Mouse (Mus musculus): ENCODE data around the gene Otud7b. TPM values are rescaled to one million over a fixed set of nuclear protein-coding genes. Genes with fewer than 3 reads are reported as not detected.
"Not testable (repeated sequence)": the region's sequence is repeated elsewhere in the genome, so short reads cannot be mapped to it uniquely, and the experiment has no call there.

Otud7b gene
- polyA plus RNA-seq, 1 experiment from 2014 or later = 20.2 TPM

DNA sequence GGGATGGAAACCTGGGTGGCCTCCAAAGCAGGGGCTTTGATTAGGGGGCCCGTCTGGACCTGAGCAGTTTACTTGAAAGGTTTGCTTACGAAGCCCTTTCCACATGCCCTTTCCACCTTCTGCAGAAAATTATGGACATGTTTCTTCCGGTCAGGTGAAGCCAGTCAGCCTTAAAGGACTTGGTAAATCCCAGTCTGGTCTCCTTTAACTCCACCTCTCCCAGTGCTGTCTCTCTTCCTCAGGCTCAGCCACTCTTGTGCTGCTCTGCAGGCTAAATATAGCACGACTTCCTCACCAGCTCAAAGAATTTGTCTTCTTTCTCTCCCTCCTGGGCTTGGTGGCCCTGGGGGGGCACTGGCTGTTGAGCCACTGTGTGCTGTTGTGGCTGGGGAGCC, 78.1 kb downstream of the Otud7b start:
- no peak for ATAC-seq (ENCODE audit: insufficient number of reproducible peaks, insufficient read depth, low FRiP score, low TSS enrichment)
- H3K4me1 ChIP-seq = peaks cover 24% of the 10 kb centered on the region
- peak overlapping the region; percentile 83 for H3K4me2 ChIP-seq (replicated peaks)
- H3K36me3 ChIP-seq = peaks cover 16% of the 10 kb centered on the region
- H3K9ac ChIP-seq = peak overlapping the region; percentile 12; the same call in 1 of the 2 replicates
- 24% methylated on average over 4 of the region's 4 CpGs for whole genome bisulfite sequencing
- no peaks in the 10 kb centered on the region for H3K27me3 ChIP-seq
- H3K9me3 ChIP-seq = no peaks in the 10 kb centered on the region
- peak overlapping the region; percentile 52; the same call in 1 of the 2 replicates for H3K4me3 ChIP-seq
- no peak overlapping the region for H3K27ac ChIP-seq

DNA sequence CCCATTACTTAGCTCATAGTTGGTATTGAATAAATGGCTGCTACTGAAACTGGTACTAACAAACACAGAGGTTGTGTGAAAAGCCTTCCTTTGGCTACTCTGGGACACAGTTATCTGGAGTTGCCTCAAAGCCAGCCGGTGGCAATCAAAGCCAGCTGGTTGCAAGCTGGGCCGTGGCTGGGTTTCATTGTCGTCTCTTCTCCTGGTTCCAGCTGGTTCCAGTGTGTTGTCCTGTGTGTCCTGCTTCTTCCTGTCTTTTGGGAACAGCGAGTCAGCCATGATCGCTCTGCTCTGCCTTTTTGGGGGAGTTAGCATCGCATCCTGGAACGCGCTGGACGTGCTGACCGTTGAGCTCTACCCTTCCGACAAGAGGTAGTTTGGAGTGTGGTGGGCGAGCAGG, 88.7 kb downstream of the Otud7b start:
- Histone ChIP-seq H3K4me3 (no peak overlapping the region), H3K4me2 (replicated peaks) (no peak overlapping the region), H3K9me3 (no peaks in the 10 kb centered on the region), H3K9ac (no peak overlapping the region), H3K27me3 (no peaks in the 10 kb centered on the region), H3K36me3 (no peaks in the 10 kb centered on the region), H3K27ac (no peak overlapping the region), H3K4me1 (peaks cover 11% of the 10 kb centered on the region; the same call in 1 of the 2 replicates)
- 51% methylated on average over 12 of the region's 12 CpGs for WGBS
- ATAC-seq (ENCODE audit: insufficient number of reproducible peaks, insufficient read depth, low FRiP score, low TSS enrichment) = no peak

DNA sequence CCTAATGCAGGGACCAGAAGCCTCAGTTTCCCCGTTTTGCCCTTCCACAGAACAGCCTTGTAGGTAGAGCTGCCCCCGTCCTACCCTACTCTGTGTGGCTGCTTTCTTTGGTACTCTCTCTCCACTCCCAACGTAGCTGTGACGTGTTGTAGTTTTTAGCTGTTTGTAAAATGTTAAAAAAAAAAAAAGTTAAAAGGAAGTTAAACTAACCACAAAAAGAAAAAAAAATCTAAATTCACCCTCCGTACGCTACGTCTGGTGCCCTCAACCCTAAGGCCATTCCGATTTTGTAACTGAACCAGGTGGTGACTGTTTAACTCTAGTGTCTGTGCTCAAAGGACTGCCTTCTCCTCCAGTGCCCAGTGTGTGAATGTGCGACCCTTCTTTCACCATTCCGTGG, 90.6 kb downstream of the Otud7b start:
- no peak overlapping the region for H3K4me2 ChIP-seq (replicated peaks)
- no peak overlapping the region for H3K4me3 ChIP-seq
- no peak for ATAC-seq (ENCODE audit: insufficient number of reproducible peaks, insufficient read depth, low FRiP score, low TSS enrichment)
- H3K27ac ChIP-seq = no peak overlapping the region
- H3K36me3 ChIP-seq = no peaks in the 10 kb centered on the region
- WGBS = 76% methylated on average over 10 of the region's 10 CpGs
- no peak overlapping the region for H3K9ac ChIP-seq
- H3K4me1 ChIP-seq = peaks cover 14% of the 10 kb centered on the region; the same call in 1 of the 2 replicates
- H3K27me3 ChIP-seq = no peaks in the 10 kb centered on the region
- H3K9me3 ChIP-seq = no peaks in the 10 kb centered on the region

DNA sequence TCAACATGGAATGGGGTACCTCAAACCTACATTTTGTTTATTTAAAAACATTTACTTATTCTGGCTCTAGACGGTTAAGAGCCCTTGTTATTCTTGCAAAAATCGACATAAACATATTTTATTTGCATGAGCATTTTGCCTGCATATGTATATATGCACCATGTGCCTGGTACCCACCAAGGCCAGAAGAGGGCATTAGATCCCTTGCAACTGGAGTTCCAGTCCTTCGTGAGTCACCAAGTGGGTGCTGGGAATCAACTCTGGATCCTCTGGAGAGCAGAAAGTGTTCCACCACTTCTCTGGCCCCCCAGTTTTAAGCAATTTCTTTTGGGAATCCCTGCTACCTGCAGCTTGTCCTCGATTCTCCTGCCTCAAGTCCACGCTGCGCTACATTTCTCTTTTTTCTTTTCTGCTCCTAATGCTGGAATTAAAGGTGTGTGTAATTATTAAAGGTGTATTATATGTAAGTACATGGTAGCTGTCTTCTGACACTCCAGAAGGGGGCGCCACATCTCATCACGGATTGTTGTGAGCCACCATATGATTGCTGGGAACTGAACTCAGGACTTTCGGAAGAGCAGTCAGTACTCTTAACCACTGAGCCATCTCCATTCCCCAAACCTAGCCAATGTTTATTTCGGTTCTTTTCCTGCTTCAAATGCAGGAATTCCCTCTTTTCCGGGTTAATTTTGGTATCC, 91.4 kb downstream of the Otud7b start:
- Histone ChIP-seq H3K4me2 (replicated peaks) (no peak overlapping the region), H3K9me3 (no peaks in the 10 kb centered on the region), H3K4me3 (no peak overlapping the region), H3K27ac (no peak overlapping the region), H3K27me3 (no peaks in the 10 kb centered on the region), H3K4me1 (peaks cover 14% of the 10 kb centered on the region; the same call in 1 of the 2 replicates), H3K9ac (no peak overlapping the region), H3K36me3 (no peaks in the 10 kb centered on the region)
- no peak for ATAC-seq (ENCODE audit: insufficient number of reproducible peaks, insufficient read depth, low FRiP score, low TSS enrichment)
- 91% methylated on average over 11 of the region's 11 CpGs for WGBS

DNA sequence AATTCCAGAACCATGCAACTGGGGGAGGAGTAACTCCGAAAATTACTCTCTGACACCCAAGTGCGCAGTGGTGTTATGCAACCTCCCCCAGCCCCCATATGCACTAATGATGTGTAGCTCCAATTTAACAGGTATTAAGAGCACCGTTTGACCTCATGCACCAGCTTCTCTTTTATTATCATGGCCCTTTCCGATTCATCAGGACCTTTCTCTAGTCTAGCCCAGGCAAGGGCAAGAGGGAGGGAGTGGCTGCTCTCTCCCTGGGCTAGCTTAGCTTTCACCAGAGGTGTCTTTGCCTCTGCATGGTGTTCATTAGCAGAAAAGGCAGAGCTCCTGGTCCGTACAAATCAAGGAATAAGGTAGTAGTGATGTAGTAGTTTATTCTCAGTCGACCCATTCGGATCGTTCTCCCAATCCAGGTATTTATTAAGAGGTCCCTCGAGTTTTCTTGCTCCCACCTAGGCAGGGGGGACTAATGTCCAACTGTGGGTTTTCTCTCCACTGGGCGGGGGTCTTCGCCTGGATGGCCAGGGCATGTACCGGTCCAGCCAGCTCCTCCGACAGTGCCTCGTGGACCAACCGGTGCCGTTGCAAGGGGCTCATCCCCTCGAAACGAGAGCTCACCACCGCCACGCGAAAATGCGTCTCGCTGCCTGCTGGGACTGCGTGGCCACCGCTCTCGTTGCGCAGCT, 92.3 kb downstream of the Otud7b start:
- peak overlapping the region; percentile 63 for H3K4me3 ChIP-seq
- 20% methylated on average over 27 of the region's 27 CpGs for WGBS
- H3K27ac ChIP-seq = peak overlapping the region; percentile 98
- H3K4me2 ChIP-seq (replicated peaks) = peak overlapping the region; percentile 89
- no peaks in the 10 kb centered on the region for H3K36me3 ChIP-seq
- no peaks in the 10 kb centered on the region for H3K27me3 ChIP-seq
- no peaks in the 10 kb centered on the region for H3K9me3 ChIP-seq
- peak overlapping the region; percentile 86 for H3K9ac ChIP-seq
- peaks cover 14% of the 10 kb centered on the region; the same call in 1 of the 2 replicates for H3K4me1 ChIP-seq
- ATAC-seq (ENCODE audit: insufficient number of reproducible peaks, insufficient read depth, low FRiP score, low TSS enrichment) = 0 out of 2 replicates have a peak, but pooled peaks have one; percentile 3

DNA sequence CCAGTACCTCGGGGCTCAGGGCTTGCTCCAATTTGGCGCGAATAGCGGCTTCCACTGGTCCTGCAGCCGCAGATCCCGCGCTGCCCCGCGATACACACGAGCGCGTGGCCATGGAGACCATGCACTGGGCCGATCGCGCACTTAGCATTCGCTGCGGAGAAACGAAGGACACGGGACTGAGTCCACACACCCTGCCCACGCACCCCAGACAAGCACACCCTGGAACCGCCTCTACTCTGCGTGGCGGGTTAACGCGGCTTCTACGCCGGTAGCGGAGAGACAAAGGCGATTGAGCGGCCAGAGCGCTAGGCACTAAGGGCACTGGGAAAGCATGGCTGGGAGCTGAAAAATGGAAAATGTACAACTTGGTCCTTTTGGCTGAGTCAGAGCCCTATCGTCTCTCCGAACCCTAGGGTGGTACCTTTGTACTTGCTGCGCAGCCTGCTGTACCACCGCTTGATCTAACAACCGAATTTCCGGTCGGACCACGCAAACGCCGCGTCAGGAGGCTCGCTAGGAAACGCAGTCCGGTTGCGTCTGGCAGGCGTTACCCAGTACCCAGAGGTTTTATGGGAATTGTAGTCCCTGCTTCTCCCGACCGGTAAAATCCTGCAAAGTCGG, 92.9 kb downstream of the Otud7b start:
- Histone ChIP-seq H3K27ac (peak overlapping the region; percentile 98), H3K9ac (peak overlapping the region; percentile 86), H3K9me3 (no peaks in the 10 kb centered on the region), H3K4me3 (peak overlapping the region; percentile 63), H3K36me3 (no peaks in the 10 kb centered on the region), H3K4me2 (replicated peaks) (peak overlapping the region; percentile 89), H3K27me3 (no peaks in the 10 kb centered on the region), H3K4me1 (peaks cover 14% of the 10 kb centered on the region; the same call in 1 of the 2 replicates)
- under 1% methylated on average over 50 of the region's 50 CpGs for WGBS
- ATAC-seq (ENCODE audit: insufficient number of reproducible peaks, insufficient read depth, low FRiP score, low TSS enrichment) = peak; percentile 90

DNA sequence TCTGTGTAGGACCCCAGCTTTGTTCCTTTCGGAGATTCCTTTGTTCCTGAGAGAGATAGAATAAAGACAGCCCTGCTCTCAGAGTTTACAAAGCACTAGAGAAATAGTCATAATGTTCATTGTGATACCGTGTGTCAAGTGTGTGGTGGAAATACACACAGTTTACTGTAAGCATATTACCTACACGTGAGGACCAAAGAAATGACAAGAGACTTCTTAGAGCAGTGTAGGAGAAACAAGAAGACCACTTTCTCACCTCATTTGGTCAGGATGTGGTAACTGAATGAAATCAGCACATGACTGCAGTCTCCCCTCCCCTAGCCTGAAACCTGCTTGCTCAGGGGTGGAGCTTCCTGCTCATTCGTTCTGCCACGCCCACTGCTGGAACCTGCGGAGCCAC, 93.9 kb downstream of the Otud7b start:
- Histone ChIP-seq H3K4me2 (replicated peaks) (peak overlapping the region; percentile 89), H3K36me3 (no peaks in the 10 kb centered on the region), H3K4me1 (peaks cover 14% of the 10 kb centered on the region; the same call in 1 of the 2 replicates), H3K4me3 (peak overlapping the region; percentile 63), H3K27me3 (no peaks in the 10 kb centered on the region), H3K27ac (0 out of 2 replicates have a peak overlapping the region, but pooled peaks have one; percentile 46), H3K9ac (0 out of 2 replicates have a peak overlapping the region, but pooled peaks have one; percentile 7), H3K9me3 (no peaks in the 10 kb centered on the region)
- 0 out of 2 replicates have a peak, but pooled peaks have one; percentile 35 for ATAC-seq (ENCODE audit: insufficient number of reproducible peaks, insufficient read depth, low FRiP score, low TSS enrichment)
- WGBS = 6% methylated on average over 6 of the region's 6 CpGs

DNA sequence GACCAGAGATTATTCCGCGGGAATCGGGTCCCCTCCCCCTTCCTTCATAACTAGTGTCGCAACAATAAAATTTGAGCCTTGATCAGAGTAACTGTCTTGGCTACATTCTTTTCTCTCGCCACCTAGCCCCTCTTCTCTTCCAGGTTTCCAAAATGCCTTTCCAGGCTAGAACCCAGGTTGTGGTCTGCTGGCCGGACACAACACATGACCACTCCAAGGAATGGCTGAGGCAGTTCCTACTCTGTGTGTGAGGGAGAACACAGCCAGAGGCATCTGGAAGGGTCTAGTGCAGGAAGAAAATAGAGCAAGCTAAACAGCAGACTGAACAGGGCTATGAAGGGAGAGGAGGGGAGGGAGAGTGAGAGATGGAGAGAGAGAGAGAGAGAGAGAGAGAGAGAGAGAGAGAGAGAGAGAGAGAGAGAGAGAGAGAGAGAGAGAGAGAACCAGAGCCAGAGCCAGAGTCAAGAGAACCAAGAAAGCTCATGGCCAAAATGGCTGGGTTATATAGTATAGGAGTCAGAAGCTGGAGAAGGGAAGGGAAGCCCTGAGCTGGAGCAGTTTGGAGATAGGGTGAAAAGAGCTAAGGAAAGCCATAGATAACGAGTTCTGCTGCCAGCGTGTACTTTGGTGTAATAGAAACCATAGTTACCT, 94.4 kb downstream of the Otud7b start:
- not testable (repeated sequence) for H3K9me3 ChIP-seq; ATAC-seq (ENCODE audit: insufficient number of reproducible peaks, insufficient read depth, low FRiP score, low TSS enrichment); H3K9ac ChIP-seq; H3K4me3 ChIP-seq; H3K27me3 ChIP-seq; H3K36me3 ChIP-seq; H3K27ac ChIP-seq
- H3K4me1 ChIP-seq = peaks cover 14% of the 10 kb centered on the region; the same call in 1 of the 2 replicates
- peak overlapping the region; percentile 89 for H3K4me2 ChIP-seq (replicated peaks)
- 28% methylated on average over 8 of the region's 8 CpGs for WGBS

DNA sequence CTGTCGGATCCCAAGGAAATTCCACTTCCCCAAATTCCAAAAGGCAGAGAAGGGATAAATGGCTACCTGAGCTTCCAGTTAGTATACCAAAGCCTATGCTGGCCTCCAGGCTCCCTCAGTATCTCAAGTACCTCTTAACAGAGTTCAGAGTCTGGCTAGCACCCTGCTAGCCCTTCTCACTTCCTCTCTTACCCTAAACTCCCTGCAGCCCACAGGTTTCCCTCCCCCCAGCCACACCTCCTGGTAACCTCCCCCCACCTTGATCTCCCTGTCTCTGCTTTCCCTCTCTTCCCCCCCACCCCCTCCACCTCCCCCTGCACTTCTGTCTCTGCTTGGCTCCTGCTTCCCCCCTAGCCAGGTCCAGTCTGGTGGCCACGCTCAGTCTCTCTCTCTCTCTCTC, 95.4 kb downstream of the Otud7b start:
- H3K27ac ChIP-seq = no peak overlapping the region
- H3K36me3 ChIP-seq = no peaks in the 10 kb centered on the region
- no peak overlapping the region for H3K4me2 ChIP-seq (replicated peaks)
- WGBS = 62% methylated on average over 2 of the region's 2 CpGs
- no peak overlapping the region for H3K9ac ChIP-seq
- peaks cover 14% of the 10 kb centered on the region; the same call in 1 of the 2 replicates for H3K4me1 ChIP-seq
- no peaks in the 10 kb centered on the region for H3K9me3 ChIP-seq
- no peaks in the 10 kb centered on the region for H3K27me3 ChIP-seq
- ATAC-seq (ENCODE audit: insufficient number of reproducible peaks, insufficient read depth, low FRiP score, low TSS enrichment) = no peak
- no peak overlapping the region for H3K4me3 ChIP-seq

DNA sequence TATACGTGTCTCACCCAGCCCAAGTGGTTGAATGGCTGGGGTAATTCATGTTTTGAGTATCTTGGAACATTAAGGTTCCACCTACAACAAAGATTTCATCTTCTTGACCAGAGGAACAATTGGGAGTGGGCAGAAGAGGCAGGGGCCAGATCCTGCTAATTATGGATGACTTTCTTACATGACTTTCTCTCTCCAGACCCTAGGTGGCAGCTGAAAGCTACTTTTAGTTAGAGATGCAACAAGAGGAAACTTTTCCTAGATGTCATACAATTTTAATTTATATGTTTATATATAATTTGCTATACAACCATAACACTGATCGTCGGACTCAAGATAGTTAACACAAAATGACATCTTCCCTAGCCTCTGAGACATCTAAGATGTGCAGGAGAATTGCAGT, 103.5 kb downstream of the Otud7b start:
- no peak overlapping the region for H3K9ac ChIP-seq
- H3K27ac ChIP-seq = no peak overlapping the region
- H3K9me3 ChIP-seq = no peaks in the 10 kb centered on the region
- no peaks in the 10 kb centered on the region for H3K4me1 ChIP-seq
- no peaks in the 10 kb centered on the region for H3K27me3 ChIP-seq
- ATAC-seq (ENCODE audit: insufficient number of reproducible peaks, insufficient read depth, low FRiP score, low TSS enrichment) = no peak
- no peak overlapping the region for H3K4me3 ChIP-seq
- no peaks in the 10 kb centered on the region for H3K36me3 ChIP-seq
- WGBS = 78% methylated on average over 3 of the region's 3 CpGs
- no peak overlapping the region for H3K4me2 ChIP-seq (replicated peaks)

DNA sequence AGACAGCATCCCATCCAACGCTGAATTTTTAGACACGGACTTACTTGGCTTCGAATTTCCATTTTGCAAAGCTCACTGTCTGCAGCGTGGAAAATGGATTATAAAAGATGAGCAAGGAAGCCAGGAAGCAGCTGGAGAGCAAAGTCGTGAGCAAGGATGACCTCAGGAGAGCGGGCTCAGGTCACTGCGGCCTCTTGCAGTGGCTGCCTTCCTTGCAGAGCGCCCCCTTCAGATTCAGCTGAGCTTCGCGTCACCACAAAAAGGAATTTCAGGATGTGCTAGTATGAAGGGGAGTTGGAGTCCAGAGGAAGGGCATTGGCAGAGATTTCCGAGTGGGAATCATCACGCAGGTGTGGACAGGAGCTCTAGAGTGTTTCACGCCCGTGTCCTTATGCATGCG, 104.9 kb downstream of the Otud7b start:
- 20% methylated on average over 15 of the region's 15 CpGs for WGBS
- no peak overlapping the region for H3K4me2 ChIP-seq (replicated peaks)
- H3K36me3 ChIP-seq = no peaks in the 10 kb centered on the region
- H3K27ac ChIP-seq = no peak overlapping the region
- no peak for ATAC-seq (ENCODE audit: insufficient number of reproducible peaks, insufficient read depth, low FRiP score, low TSS enrichment)
- H3K9me3 ChIP-seq = no peaks in the 10 kb centered on the region
- H3K27me3 ChIP-seq = no peaks in the 10 kb centered on the region
- H3K9ac ChIP-seq = no peak overlapping the region
- H3K4me1 ChIP-seq = no peaks in the 10 kb centered on the region
- H3K4me3 ChIP-seq = no peak overlapping the region
